Mouse (Mus musculus) ES-Bruce4 (cell line): ENCODE results near the gene Spry1. TPM values are rescaled to one million over a fixed set of nuclear protein-coding genes. Genes with fewer than 3 reads are reported as not detected.

Experiments used
- H3K27ac ChIP-seq: 2 replicates; pipeline ENCODE4 v1.5.1; 2012; ENCODE audit warnings: low read length, inconsistent platforms; ENCODE audit not compliant: insufficient read depth
- H3K27me3 ChIP-seq: 2 replicates; pipeline ENCODE4 v1.6.1; 2012; ENCODE audit warnings: mild to moderate bottlenecking, low read length, inconsistent platforms; ENCODE audit not compliant: control insufficient read depth, poor library complexity, insufficient read depth, severe bottlenecking
- H3K36me3 ChIP-seq: 2 replicates; pipeline ENCODE4 v1.6.1; 2012; ENCODE audit warnings: inconsistent platforms, mild to moderate bottlenecking, low read length, moderate library complexity; ENCODE audit not compliant: control insufficient read depth, poor library complexity, insufficient read depth, severe bottlenecking
- H3K4me1 ChIP-seq: one replicate; pipeline ENCODE4 v1.8.1; 2011; ENCODE audit warnings: low read length; ENCODE audit not compliant: control insufficient read depth, insufficient read depth
- H3K4me3 ChIP-seq: 2 replicates; pipeline ENCODE4 v1.5.1; 2011; ENCODE audit warnings: low read depth, mild to moderate bottlenecking, low read length
- H3K9ac ChIP-seq: 2 replicates; pipeline ENCODE4 v1.6.1; 2012; ENCODE audit warnings: low read depth, mild to moderate bottlenecking, inconsistent platforms; ENCODE audit not compliant: poor library complexity, severe bottlenecking
- H3K9me3 ChIP-seq: replicated peaks from 2 replicates; pipeline ENCODE4 v1.6.1; 2012; ENCODE audit warnings: mild to moderate bottlenecking, low read length, inconsistent platforms; ENCODE audit not compliant: control insufficient read depth, poor library complexity, insufficient read depth, severe bottlenecking
- CTCF ChIP-seq: IDR thresholded peaks from one replicate; pipeline ENCODE4 v1.8.1; 2011; ENCODE audit warnings: low read depth, low read length
- EP300 ChIP-seq: IDR thresholded peaks from 2 replicates; pipeline ENCODE4 v1.6.1; 2011; ENCODE audit warnings: low read depth, low read length; ENCODE audit not compliant: insufficient read depth
- POLR2A ChIP-seq: IDR thresholded peaks from one replicate; pipeline ENCODE4 v1.8.1; 2011; ENCODE audit warnings: low read length; ENCODE audit not compliant: insufficient read depth
- polyA plus RNA-seq: library from polyadenylated mRNA; stranded (reverse); fragments of >200 nt; gene quantifications from 2 replicates; pipeline ENCODE4 v1.2.4, GENCODE M21; 2011; ENCODE audit warnings: low read depth; ENCODE audit not compliant: missing spikeins, insufficient read depth, insufficient read length

Gene Spry1
- polyA plus RNA-seq, 1 experiment: 30.5 TPM

- no peak overlapping the region for H3K4me3 ChIP-seq
These were observed 24.7 kb upstream of the Spry1 start for GRCm38 (mm10) chr3:37614878-37615650.

GRCm38 (mm10) chr3:37616586-37617547 lies 22.9 kb upstream of the Spry1 start:
- H3K9me3 ChIP-seq: no peaks in the 10 kb centered on the region
- no peak overlapping the region for H3K9ac ChIP-seq
- H3K27me3 ChIP-seq: no peaks in the 10 kb centered on the region
- H3K4me1 ChIP-seq: no peaks in the 10 kb centered on the region
- no peak overlapping the region for H3K4me3 ChIP-seq
- H3K36me3 ChIP-seq: no peaks in the 10 kb centered on the region
- H3K27ac ChIP-seq: no peak overlapping the region
- TF ChIP-seq CTCF (no peak), POLR2A (no peak), EP300 (no peak)

More at GRCm38 (mm10) chr3:37614878-37615650, 24.7 kb upstream of the Spry1 start:
- Histone ChIP-seq H3K4me1 (no peaks in the 10 kb centered on the region), H3K27me3 (no peaks in the 10 kb centered on the region), H3K9ac (no peak overlapping the region), H3K36me3 (no peaks in the 10 kb centered on the region), H3K9me3 (no peaks in the 10 kb centered on the region), H3K27ac (no peak overlapping the region)
- no peak for TF ChIP-seq POLR2A
- TF ChIP-seq EP300: no peak
- TF ChIP-seq CTCF: no peak

DNA sequence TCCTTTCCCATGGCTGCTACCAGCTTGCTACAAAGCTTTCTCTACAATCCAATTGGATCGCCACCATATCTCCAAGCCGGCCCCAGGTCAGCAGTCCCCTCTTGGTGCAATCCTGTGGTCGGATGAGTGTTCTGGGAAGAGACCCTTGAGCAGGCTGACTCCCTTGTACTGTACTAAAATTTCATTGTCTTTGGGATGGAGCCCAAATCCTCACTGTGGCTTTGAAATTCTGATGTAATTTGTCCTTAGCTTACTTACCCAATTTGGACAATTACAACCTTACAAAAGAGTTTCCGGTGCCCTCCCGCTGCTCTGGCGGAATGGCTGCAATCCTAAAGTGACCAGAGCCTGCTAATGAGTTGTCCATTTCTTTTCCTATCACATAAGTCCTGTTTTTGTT lies 7.5 kb upstream of the Spry1 start:
- Histone ChIP-seq H3K9ac (no peak overlapping the region), H3K4me3 (no peak overlapping the region), H3K4me1 (no peaks in the 10 kb centered on the region), H3K27me3 (no peaks in the 10 kb centered on the region), H3K36me3 (no peaks in the 10 kb centered on the region), H3K9me3 (no peaks in the 10 kb centered on the region), H3K27ac (no peak overlapping the region)
- TF ChIP-seq POLR2A (no peak), EP300 (no peak), CTCF (no peak)

- Histone ChIP-seq H3K4me3 (no peak overlapping the region), H3K27ac (no peak overlapping the region), H3K4me1 (no peaks in the 10 kb centered on the region), H3K36me3 (no peaks in the 10 kb centered on the region), H3K9ac (no peak overlapping the region), H3K9me3 (no peaks in the 10 kb centered on the region), H3K27me3 (no peaks in the 10 kb centered on the region)
- TF ChIP-seq EP300 (no peak), POLR2A (no peak), CTCF (no peak)
These were observed 7.0 kb upstream of the Spry1 start for GRCm38 (mm10) chr3:37632751-37633150.

GRCm38 (mm10) chr3:37634648-37635047 lies 5.1 kb upstream of the Spry1 start:
- H3K9me3 ChIP-seq: no peaks in the 10 kb centered on the region
- no peaks in the 10 kb centered on the region for H3K36me3 ChIP-seq
- TF ChIP-seq CTCF (no peak), EP300 (no peak), POLR2A (no peak)
- no peaks in the 10 kb centered on the region for H3K27me3 ChIP-seq
- no peaks in the 10 kb centered on the region for H3K4me1 ChIP-seq
- no peak overlapping the region for H3K9ac ChIP-seq
- no peak overlapping the region for H3K27ac ChIP-seq
- H3K4me3 ChIP-seq: no peak overlapping the region
